Comparison of ENCODE assay signal across 11 mouse cellular contexts in the genomic region with DNA sequence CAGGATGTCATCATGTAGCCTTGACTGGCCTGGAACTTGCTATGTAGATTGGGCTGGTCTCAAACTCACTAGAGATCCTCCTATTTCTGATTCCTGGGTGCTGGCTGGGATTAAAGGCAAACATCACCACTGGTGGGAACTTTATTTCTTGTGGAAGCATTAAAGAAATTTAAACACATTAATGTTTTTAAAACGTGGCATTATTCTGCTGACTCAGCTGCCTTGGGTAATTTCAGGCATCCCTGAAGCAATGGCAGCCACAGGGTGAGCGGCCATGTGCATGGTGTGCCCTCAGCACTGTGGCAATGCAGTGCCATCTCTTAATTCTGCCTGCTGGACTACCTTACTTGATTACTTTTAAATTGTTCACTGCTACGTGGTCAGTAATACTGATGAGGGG.
"Had no signal": no experiment of that assay in that cellular context is flagged by ENCODE, and none has a peak within 500 bp of the region (broad histone marks: within the 10 kb centered on the region; RNA-seq: fewer than 3 reads in every experiment).

No protein-coding gene starts in this region.

- H3K27ac ChIP-seq: lung, embryonic 15.5 days; macrophage; midbrain, embryonic 10.5 days; midbrain, embryonic 12.5 days; neural tube, embryonic 13.5 days; neural tube, embryonic 15.5 days; stomach, embryonic 15.5 days; stomach, postnatal 0 days had no signal

- H3K4me2 ChIP-seq: lung, embryonic 15.5 days; midbrain, embryonic 12.5 days; neural tube, embryonic 13.5 days; neural tube, embryonic 15.5 days; stomach, embryonic 15.5 days had no signal

- H3K4me3 ChIP-seq: lung, embryonic 15.5 days; midbrain, embryonic 10.5 days; midbrain, embryonic 12.5 days; myocyte; neural tube, embryonic 13.5 days; neural tube, embryonic 15.5 days; stomach, embryonic 15.5 days had no signal

- DNase-seq: right cerebral cortex, postnatal 25 days had no signal

- H3K9ac ChIP-seq: liver, postnatal 0 days; lung, embryonic 15.5 days; midbrain, embryonic 12.5 days; neural tube, embryonic 13.5 days; neural tube, embryonic 15.5 days; stomach, embryonic 15.5 days had no signal

- H3K9me3 ChIP-seq: lung, embryonic 15.5 days; midbrain, embryonic 10.5 days; midbrain, embryonic 12.5 days; neural tube, embryonic 13.5 days; neural tube, embryonic 15.5 days; stomach, embryonic 15.5 days had no signal

- H3K4me1 ChIP-seq: midbrain, embryonic 12.5 days; stomach, embryonic 15.5 days had no signal

- H3K27me3 ChIP-seq: lung, embryonic 15.5 days; midbrain, embryonic 12.5 days; neural tube, embryonic 13.5 days; neural tube, embryonic 15.5 days; stomach, embryonic 15.5 days had no signal

- H3K36me3 ChIP-seq: neural tube, embryonic 15.5 days; stomach, embryonic 15.5 days had no signal
